Mouse (Mus musculus): Measurements from ENCODE around the gene Macrod2.

- TF ChIP-seq GATA1 (IDR thresholded peaks at IDR 0.05; ENCODE audit: borderline replicate concordance, low read length), result no peak
- TF ChIP-seq FLI1 (IDR thresholded peaks at IDR 0.05; ENCODE audit: low read length), result no peak
Observed at GRCm38 (mm10) chr2:141830496-141830895, 1435.4 kb downstream of the Macrod2 start.

Data from megakaryocyte, embryonic 14.5 days (primary cell).